Mouse (Mus musculus) limb, embryonic 13.5 days (tissue): ENCODE data around the gene Alox12. TPM values are rescaled to one million over a fixed set of nuclear protein-coding genes. Genes with fewer than 3 reads are reported as not detected.

Source experiments
- ATAC-seq: fragments of 200-750 bp; cut with Nextera tagmentation; 2 replicates; pipeline ENCODE4 v1.8.0; 2017; ENCODE audit warnings: low read depth, moderate number of reproducible peaks, moderate TSS enrichment; ENCODE audit not compliant: low FRiP score
- H3K27ac ChIP-seq: fragments of 300-500 bp; sonication (generic); 2 replicates; pipeline ENCODE4 v1.5.1; 2015; ENCODE audit warnings: inconsistent platforms, mild to moderate bottlenecking, moderate library complexity
- H3K27me3 ChIP-seq: fragments of 300-500 bp; sonication (generic); 2 replicates; pipeline ENCODE4 v1.6.1; 2015; ENCODE audit warnings: mild to moderate bottlenecking, inconsistent platforms
- H3K36me3 ChIP-seq: fragments of 300-500 bp; sonication (generic); 2 replicates; pipeline ENCODE4 v1.6.1; 2015; ENCODE audit warnings: inconsistent platforms, mild to moderate bottlenecking, moderate library complexity
- H3K4me1 ChIP-seq: fragments of 300-500 bp; sonication (generic); 2 replicates; pipeline ENCODE4 v1.6.1; 2015; ENCODE audit warnings: inconsistent platforms
- H3K4me2 ChIP-seq: fragments of 300-500 bp; sonication (generic); replicated peaks from 2 replicates; pipeline ENCODE4 v1.6.1; 2015; ENCODE audit warnings: inconsistent platforms, mild to moderate bottlenecking, moderate library complexity
- H3K4me3 ChIP-seq: fragments of 300-500 bp; sonication (generic); 2 replicates; pipeline ENCODE4 v1.5.1; 2015; ENCODE audit warnings: moderate library complexity, mild to moderate bottlenecking, inconsistent platforms
- H3K9ac ChIP-seq: fragments of 300-500 bp; sonication (generic); 2 replicates; pipeline ENCODE4 v1.6.1; 2015; ENCODE audit warnings: mild to moderate bottlenecking, inconsistent platforms
- H3K9me3 ChIP-seq: fragments of 300-500 bp; sonication (generic); 2 replicates; pipeline ENCODE4 v1.6.1; 2016; ENCODE audit warnings: inconsistent platforms
- WGBS: fragments of 180-500 bp; shearing (Covaris S2); methylation state at CpG from one replicate; pipeline ENCODE4 v1.1.7; 2015; 5-methylcytosine and 5-hydroxymethylcytosine counted together
- polyA plus RNA-seq: library from polyadenylated mRNA; unstranded; fragments of >200 nt; fragmentation: Nextera tagmentation; extraction: Ambion mirVana; gene quantifications from 2 replicates; pipeline ENCODE4 v1.2.1, GENCODE M21; 2015

Alox12 gene
- polyA plus RNA-seq, 1 experiment from 2014 or later: 4.1 TPM

DNA sequence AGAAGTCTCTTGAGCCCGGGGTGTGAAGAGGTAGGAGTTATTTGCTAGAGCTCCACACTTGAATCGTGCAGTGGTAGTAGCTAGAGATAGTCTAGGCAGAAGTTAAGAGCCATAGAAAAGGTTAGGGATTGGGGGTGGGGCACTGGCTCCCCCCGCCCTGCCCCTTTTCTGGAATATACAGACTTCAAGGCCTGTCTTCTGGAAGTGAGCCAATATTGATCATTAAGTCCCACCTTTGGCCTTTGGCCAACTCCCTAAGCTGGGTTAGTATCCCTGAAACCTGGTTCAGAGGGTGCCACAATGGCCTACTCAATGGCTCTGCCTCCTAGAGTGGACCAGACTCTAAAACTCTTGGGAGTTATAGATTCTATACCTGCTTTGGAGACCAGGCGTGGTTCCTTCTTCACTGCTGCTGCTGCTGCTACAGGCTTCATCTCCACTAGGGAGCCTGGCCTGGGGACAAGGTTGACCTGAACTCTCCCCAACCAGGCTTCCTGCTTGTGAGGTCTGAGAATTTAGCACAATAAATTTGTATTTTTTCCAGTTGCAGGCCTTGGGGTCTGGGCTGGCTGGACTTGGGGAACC, 27.4 kb downstream of the Alox12 start:
- H3K4me2 ChIP-seq: peak overlapping the region; percentile 56
- no peak overlapping the region for H3K27ac ChIP-seq
- H3K27me3 ChIP-seq: peaks cover 76% of the 10 kb centered on the region
- no peak overlapping the region for H3K9ac ChIP-seq
- H3K4me1 ChIP-seq: peaks cover 35% of the 10 kb centered on the region
- peak overlapping the region; percentile 35 for H3K4me3 ChIP-seq
- no peak for ATAC-seq
- no peaks in the 10 kb centered on the region for H3K36me3 ChIP-seq
- H3K9me3 ChIP-seq: no peaks in the 10 kb centered on the region
- 84% methylated on average over 4 of the region's 4 CpGs for WGBS

GRCm38 (mm10) chr11:70227126-70227525, 28.0 kb downstream of the Alox12 start:
- H3K4me2 ChIP-seq: peak overlapping the region; percentile 56
- H3K9ac ChIP-seq: 0 out of 2 replicates have a peak overlapping the region, but pooled peaks have one; percentile 43
- H3K27me3 ChIP-seq: peaks cover 81% of the 10 kb centered on the region
- 32% methylated on average over 5 of the region's 5 CpGs for WGBS
- ATAC-seq: no peak
- H3K27ac ChIP-seq: no peak overlapping the region
- peaks cover 31% of the 10 kb centered on the region for H3K4me1 ChIP-seq
- H3K9me3 ChIP-seq: no peaks in the 10 kb centered on the region
- peak overlapping the region; percentile 33 for H3K4me3 ChIP-seq
- no peaks in the 10 kb centered on the region for H3K36me3 ChIP-seq

DNA sequence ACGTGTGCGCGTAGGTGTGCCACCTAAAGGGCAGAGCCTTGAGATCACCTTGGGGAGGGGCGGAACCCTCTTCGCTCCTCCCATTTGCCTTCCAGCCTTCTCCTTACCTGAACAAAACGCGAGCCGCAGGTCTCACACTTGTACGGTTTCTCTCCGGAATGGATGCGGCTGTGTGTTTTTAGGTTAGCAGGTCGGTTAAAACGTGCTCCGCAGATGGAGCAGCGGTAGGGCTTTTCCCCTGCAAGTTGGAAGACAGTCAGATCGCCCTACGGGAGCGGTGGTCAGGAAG, 28.6 kb downstream of the Alox12 start:
- ATAC-seq: no peak
- Histone ChIP-seq H3K9ac (peak overlapping the region; percentile 43; the same call in 1 of the 2 replicates), H3K4me1 (peaks cover 35% of the 10 kb centered on the region), H3K36me3 (no peaks in the 10 kb centered on the region), H3K27me3 (peaks cover 82% of the 10 kb centered on the region), H3K4me3 (peak overlapping the region; percentile 33), H3K9me3 (no peaks in the 10 kb centered on the region), H3K27ac (no peak overlapping the region), H3K4me2 (peak overlapping the region; percentile 56)
- 5% methylated on average over 18 of the region's 18 CpGs for WGBS

DNA sequence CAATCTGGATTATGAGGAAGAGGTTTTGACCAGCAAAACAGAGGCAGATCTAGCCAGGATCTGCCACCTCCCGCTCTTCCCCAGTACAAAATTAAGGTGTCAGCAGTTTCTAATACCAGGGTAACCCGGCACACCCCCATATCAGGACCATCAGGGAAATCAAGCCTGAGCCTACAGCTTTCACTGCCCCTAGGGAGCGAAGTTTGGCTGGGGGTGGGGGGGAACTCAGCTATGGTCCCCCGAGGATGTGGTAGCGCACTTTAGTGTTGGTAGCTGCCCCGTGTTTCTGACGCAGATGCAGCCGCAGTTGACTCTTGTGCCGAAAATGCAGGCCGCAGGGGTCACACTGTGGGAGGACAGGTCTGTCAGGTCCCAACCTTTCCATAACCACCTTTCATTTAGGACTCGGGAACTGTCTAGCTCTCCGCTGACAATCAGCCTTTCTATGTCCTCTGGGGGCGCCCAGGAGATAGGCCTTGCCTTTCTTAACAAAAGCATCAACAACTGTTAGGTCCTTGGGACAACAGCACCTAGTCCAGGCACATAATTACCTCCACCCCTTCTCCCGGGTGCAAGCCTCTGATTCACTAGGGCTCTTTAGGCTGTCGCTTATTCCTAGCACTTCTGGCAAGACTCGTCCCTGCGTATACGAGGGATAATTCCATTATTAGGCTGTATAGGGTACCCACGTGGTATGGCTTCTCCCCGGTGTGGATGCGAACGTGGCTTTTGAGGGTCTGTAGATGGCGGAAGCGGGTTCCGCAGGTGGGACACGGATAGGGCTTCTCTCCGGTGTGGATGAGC, 29.2 kb downstream of the Alox12 start:
- Histone ChIP-seq H3K27ac (no peak overlapping the region), H3K9me3 (no peaks in the 10 kb centered on the region), H3K27me3 (peaks cover 81% of the 10 kb centered on the region), H3K4me2 (peak overlapping the region; percentile 56), H3K4me1 (peaks cover 39% of the 10 kb centered on the region), H3K4me3 (peak overlapping the region; percentile 33), H3K9ac (no peak overlapping the region; the same call in 1 of the 2 replicates), H3K36me3 (no peaks in the 10 kb centered on the region)
- WGBS: 22% methylated on average over 27 of the region's 27 CpGs
- no peak for ATAC-seq

GRCm38 (mm10) chr11:70223724-70224123, 31.4 kb downstream of the Alox12 start:
- Histone ChIP-seq H3K4me1 (peaks cover 46% of the 10 kb centered on the region), H3K36me3 (no peaks in the 10 kb centered on the region), H3K9ac (no peak overlapping the region), H3K27me3 (peaks cover 59% of the 10 kb centered on the region), H3K27ac (no peak overlapping the region), H3K4me2 (no peak overlapping the region), H3K9me3 (no peaks in the 10 kb centered on the region), H3K4me3 (no peak overlapping the region)
- WGBS: 79% methylated on average over 9 of the region's 9 CpGs
- no peak for ATAC-seq

DNA sequence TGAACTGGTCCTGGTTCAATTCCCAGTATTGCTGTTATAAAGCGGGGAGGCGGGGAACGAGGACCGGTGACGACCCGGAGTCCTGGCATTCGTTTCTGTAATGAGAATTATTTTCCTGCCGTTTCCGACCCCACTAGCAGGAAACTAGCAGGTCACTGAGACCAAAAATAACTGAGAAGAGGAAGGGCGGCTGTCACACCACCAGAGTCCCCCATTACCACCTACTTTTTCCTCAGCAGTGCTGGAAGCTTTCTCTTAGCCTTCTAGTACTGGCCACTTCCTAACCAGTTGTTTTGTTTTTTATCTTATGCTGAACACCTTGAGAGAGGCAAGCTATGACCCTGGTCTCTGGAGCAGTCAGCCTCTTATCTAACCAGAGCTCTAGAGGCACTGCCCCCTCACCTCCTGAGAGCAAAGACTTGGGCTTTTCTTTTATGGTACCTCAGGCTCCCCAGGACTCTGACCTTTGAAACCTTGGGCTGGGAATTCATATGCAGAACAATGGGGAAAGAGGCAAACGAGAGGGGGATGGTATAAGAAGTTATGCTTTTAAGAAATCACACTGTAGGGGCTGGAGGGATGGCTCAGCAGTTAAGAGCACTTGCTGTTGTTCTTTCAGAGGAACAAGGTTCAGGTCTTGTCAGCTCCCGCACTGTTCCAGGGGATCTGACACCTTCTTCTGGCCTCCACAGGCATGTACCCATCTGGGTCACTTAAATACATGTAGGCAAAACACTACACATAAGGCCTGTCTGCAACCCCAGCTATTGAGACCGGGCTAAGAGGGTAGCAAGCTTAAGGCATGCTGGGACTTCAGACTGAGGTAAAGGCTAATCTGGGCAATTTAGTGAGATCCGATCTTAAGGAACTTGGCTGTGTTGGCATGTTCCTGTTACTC, 33.3 kb downstream of the Alox12 start:
- peak overlapping the region; percentile 61 for H3K27ac ChIP-seq
- no peak for ATAC-seq
- WGBS: 11% methylated on average over 14 of the region's 14 CpGs
- peak overlapping the region; percentile 85 for H3K4me2 ChIP-seq
- peak overlapping the region; percentile 56 for H3K4me3 ChIP-seq
- peaks cover 49% of the 10 kb centered on the region for H3K27me3 ChIP-seq
- H3K4me1 ChIP-seq: peaks cover 40% of the 10 kb centered on the region
- peak overlapping the region; percentile 79 for H3K9ac ChIP-seq
- no peaks in the 10 kb centered on the region for H3K36me3 ChIP-seq
- no peaks in the 10 kb centered on the region for H3K9me3 ChIP-seq

GRCm38 (mm10) chr11:70220731-70221602, 34.2 kb downstream of the Alox12 start, which contains the start of gene Slc16a13:
TSS of gene Slc16a13 (minus strand) at chr11:70221064.
- Histone ChIP-seq H3K4me3 (peak within 1 kb of the TSS; percentile 56), H3K9ac (peak within 1 kb of the TSS; percentile 79), H3K27me3 (peaks cover 49% of the 10 kb centered on the region), H3K9me3 (no peaks in the 10 kb centered on the region), H3K36me3 (no peaks in the 10 kb centered on the region), H3K27ac (peak within 1 kb of the TSS; percentile 61), H3K4me1 (peaks cover 31% of the 10 kb centered on the region), H3K4me2 (peak within 1 kb of the TSS; percentile 85)
- peak; percentile 95 for ATAC-seq
- WGBS: under 1% methylated on average over 28 of the region's 28 CpGs

- H3K27ac ChIP-seq: peak overlapping the region; percentile 52
Measured at GRCm38 (mm10) chr11:70220323-70220722, 34.8 kb downstream of the Alox12 start.

GRCm38 (mm10) chr11:70219873-70220272, 35.3 kb downstream of the Alox12 start:
- peak overlapping the region; percentile 79 for H3K9ac ChIP-seq
- peak overlapping the region; percentile 85 for H3K4me2 ChIP-seq
- peaks cover 40% of the 10 kb centered on the region for H3K4me1 ChIP-seq
- no peaks in the 10 kb centered on the region for H3K36me3 ChIP-seq
- 57% methylated on average over 7 of the region's 7 CpGs for WGBS
- peaks cover 49% of the 10 kb centered on the region for H3K27me3 ChIP-seq
- no peak for ATAC-seq
- peak overlapping the region; percentile 56 for H3K4me3 ChIP-seq
- peak overlapping the region; percentile 52; the same call in 1 of the 2 replicates for H3K27ac ChIP-seq
- H3K9me3 ChIP-seq: no peaks in the 10 kb centered on the region

More at GRCm38 (mm10) chr11:70220323-70220722, 34.8 kb downstream of the Alox12 start:
- WGBS: under 1% methylated on average over 24 of the region's 24 CpGs
- Histone ChIP-seq H3K4me1 (peaks cover 36% of the 10 kb centered on the region), H3K4me2 (peak overlapping the region; percentile 85), H3K4me3 (peak overlapping the region; percentile 56), H3K36me3 (no peaks in the 10 kb centered on the region), H3K27me3 (peaks cover 49% of the 10 kb centered on the region), H3K9ac (peak overlapping the region; percentile 79), H3K9me3 (no peaks in the 10 kb centered on the region)
- no peak for ATAC-seq

- ATAC-seq: no peak
- no peaks in the 10 kb centered on the region for H3K9me3 ChIP-seq
- H3K27ac ChIP-seq: no peak overlapping the region
- 90% methylated on average over 15 of the region's 15 CpGs for WGBS
- no peak overlapping the region for H3K9ac ChIP-seq
- peaks cover 49% of the 10 kb centered on the region for H3K27me3 ChIP-seq
- H3K4me3 ChIP-seq: no peak overlapping the region
- H3K4me2 ChIP-seq: peak overlapping the region; percentile 85
- no peaks in the 10 kb centered on the region for H3K36me3 ChIP-seq
- H3K4me1 ChIP-seq: peaks cover 50% of the 10 kb centered on the region
Measured at GRCm38 (mm10) chr11:70218741-70219470, 36.2 kb downstream of the Alox12 start.

- H3K36me3 ChIP-seq: no peaks in the 10 kb centered on the region
- H3K4me2 ChIP-seq: no peak overlapping the region
- H3K9me3 ChIP-seq: no peaks in the 10 kb centered on the region
- peaks cover 52% of the 10 kb centered on the region for H3K27me3 ChIP-seq
- peaks cover 55% of the 10 kb centered on the region for H3K4me1 ChIP-seq
- H3K9ac ChIP-seq: no peak overlapping the region
- H3K4me3 ChIP-seq: no peak overlapping the region
- 86% methylated on average over 4 of the region's 4 CpGs for WGBS
- H3K27ac ChIP-seq: no peak overlapping the region
- no peak for ATAC-seq
Measured at GRCm38 (mm10) chr11:70218039-70218438, 37.1 kb downstream of the Alox12 start.
